Mouse (Mus musculus) adrenal gland, adult 8-10 months (tissue): ENCODE results near the gene Stat2. TPM values are rescaled to one million over a fixed set of nuclear protein-coding genes. Genes with fewer than 3 reads are reported as not detected.

Experiments used
- DNase-seq: peaks from one replicate; pipeline ENCODE4 v3.0.0; 2022
- total RNA-seq, 4 experiments: library from RNA; stranded (reverse); gene quantifications; 2 replicates each; pipeline ENCODE4 v1.2.4; 2022

Gene Stat2
- total RNA-seq, result 10 to 100 TPM; 46.9 to 69.7 (median 57.7) TPM

- peak; percentile 99 for DNase-seq
These were observed at the start of gene Stat2 for GRCm38 (mm10) chr10:128270287-128270841. Stat2 (plus strand) TSS chr10:128270559.

DNA sequence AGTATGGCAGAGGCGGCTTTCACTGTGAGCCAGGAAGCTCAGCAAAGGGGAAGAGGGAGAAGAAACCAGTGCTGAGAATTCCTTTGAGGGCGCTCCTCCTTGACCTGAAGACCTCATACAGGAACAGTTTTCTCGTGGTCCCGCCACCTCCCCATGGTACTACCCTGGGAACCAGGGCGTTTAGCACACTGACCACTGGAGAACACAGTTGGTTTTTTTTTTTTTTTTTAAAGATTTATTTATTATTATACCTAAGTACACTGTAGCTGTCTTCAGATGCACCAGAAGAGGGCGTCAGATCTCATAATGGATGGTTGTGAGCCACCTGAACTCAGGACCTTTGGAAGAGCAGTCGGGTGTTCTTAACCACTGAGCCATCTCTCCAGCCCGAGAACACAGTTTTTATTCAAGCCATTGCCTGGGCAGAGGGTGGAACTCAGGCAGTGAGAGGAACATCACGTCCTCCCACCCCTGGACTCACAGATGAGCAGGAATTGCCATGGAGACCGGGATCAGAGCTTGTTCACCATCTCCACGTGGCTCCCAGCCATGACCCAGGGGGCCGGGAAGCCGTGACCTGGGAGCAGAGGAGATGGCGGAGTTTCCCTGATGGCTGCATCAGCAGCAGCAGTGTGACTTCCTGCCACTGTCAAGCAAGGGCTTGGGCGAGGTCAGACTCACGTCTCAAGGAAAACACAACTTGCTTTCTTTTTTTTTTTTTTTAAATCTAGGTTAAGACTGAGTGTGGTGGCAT lies 48.6 kb upstream of the Stat2 start:
- DNase-seq, result no peak

GRCm38 (mm10) chr10:128225064-128225463 lies 45.3 kb upstream of the Stat2 start:
- DNase-seq, result no peak

- DNase-seq, result no peak
These were observed 44.8 kb upstream of the Stat2 start, which contains the start of gene Mip for GRCm38 (mm10) chr10:128225538-128225937. Mip (plus strand) TSS chr10:128225838.

DNA sequence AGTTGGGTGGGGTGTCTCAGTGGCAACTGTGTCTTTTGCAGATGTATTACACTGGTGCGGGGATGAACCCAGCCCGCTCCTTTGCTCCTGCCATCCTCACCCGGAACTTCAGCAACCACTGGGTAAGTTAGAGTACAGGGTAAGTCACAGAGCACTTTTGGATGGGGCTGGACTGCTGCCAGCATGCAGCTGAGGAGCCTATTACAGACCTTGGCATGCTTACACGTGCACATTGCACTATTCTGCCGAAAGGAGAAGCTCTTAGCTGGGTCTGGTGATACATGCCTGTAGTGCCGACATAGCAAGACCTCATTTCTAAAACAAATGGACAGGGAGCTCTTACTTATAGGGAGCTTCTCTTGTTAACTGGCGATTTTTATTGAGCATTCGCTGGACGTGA lies 42.8 kb upstream of the Stat2 start:
- DNase-seq, result no peak

- no peak for DNase-seq
These were observed 42.4 kb upstream of the Stat2 start for GRCm38 (mm10) chr10:128228009-128228408.

GRCm38 (mm10) chr10:128230582-128230981 lies 39.8 kb upstream of the Stat2 start:
- no peak for DNase-seq

GRCm38 (mm10) chr10:128231146-128231545 lies 39.2 kb upstream of the Stat2 start:
- no peak for DNase-seq

DNA sequence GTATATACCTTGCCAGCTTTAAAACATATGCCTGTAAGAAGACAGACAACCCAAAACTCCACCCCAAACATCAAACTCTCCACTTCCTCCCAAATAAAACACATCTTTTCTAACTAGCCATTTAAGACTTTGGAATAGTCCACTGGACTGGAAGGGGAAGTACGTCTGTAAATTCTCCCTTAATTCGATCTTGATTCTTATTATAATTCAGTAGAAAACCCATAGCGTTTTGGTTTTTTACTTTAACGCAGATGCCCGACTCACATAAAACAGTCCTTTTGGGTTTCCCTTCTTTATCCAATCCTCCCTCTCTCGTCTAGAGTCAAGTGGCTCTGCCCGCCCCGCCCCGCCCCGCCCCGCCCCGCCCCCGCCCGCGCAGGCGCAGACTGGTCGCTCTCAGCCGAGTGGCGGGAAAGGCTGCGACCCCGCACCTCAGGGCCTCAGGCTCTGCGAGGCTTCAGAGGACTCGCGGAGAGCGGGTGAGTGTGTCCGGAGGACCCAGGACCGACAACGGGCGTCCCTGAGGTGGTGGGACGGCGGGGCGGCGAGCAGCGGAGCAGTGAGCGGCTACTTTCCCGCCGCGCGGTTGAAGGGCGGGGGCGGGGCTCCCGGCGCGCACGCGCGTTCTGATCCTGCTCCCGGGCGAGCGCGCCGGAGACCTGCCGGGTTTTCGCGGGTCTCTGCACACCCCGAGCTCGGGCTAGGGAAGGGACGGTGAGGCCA lies 38.5 kb upstream of the Stat2 start, which contains the start of gene Timeless:
Gene Timeless, plus strand, starts transcription at position 369 of the 723 bp plus-strand sequence.
- DNase-seq, result peak; percentile 70

DNA sequence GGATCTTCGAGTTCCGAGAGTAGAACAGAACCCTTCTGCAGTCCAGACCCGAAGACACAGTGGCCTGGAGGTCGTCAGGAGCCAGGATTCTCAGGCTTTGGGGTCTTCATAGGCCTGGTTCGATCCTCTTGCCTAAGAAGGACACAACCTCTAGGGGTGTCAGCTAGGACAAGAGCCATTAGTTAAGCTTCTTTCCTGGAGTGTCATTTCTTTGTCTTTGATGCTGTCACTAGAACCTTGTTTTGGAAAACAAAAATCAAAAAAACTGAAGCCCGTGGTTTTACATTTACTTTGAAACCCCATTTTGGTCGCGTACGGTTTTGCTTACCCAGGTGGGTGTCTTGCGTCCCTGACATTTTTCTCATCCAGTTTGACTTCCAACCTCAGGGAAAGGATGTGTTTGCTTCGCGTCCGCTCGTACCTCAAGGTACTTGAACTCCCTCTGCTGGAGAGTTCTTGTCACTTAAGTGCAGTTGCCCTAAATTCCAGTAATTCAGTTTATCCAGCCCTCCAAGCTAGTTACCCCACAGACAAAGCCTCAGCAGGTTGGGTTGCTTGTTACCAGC lies 37.9 kb upstream of the Stat2 start:
- DNase-seq, result no peak

GRCm38 (mm10) chr10:128236321-128236720 lies 34.0 kb upstream of the Stat2 start:
- DNase-seq, result no peak

DNA sequence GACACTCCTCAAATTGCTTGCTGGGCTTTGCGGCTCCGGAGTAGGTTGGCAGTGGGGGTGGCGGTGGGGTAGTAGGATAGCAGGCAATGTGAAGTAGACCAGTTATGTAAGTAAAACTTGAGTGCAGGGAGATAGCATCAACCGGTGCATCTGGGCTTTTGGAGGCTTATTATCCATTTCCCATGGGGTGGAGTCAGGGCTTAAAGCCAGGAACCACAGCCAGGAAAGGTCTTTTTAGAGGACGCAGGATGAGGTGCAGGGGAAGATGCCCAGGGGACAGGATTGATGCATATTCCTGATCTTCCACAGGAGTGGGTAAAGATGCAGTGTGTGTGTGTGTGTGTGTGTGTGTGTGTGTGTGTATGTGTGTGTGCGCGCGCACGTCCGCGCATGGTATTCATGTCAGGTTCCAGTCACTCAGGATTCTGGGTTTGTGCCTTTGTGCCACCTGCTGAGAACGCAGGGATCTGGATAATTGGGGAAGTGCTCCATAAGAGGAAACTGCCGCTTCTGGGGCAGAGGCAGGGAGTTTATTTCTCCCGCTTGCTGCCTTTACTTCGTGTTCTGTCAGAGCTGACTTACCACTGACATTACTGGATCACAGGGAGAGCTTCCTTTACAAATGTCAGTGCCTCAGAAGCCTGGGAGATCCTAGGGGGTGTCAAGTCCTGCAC lies 32.4 kb upstream of the Stat2 start:
- no peak for DNase-seq

DNA sequence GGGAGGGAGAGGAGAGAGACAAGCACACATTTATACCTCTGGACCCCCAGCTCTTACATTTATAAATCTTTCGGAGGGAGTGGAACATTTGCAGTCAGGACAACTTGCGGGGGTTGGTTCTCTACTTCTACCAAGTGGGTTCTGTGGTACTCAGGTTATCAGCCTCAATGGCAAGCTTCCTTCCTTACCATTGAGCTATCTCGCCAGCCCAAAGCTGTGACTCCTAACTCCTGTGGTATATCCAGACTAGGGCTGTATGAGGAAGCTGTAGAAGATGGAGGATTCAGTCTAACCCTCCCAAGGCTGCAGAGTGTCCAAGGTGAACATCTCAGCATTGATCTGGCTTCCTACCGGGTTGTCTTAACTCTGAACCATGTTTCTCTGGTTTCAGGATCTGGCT lies 31.2 kb upstream of the Stat2 start:
- DNase-seq, result no peak

DNA sequence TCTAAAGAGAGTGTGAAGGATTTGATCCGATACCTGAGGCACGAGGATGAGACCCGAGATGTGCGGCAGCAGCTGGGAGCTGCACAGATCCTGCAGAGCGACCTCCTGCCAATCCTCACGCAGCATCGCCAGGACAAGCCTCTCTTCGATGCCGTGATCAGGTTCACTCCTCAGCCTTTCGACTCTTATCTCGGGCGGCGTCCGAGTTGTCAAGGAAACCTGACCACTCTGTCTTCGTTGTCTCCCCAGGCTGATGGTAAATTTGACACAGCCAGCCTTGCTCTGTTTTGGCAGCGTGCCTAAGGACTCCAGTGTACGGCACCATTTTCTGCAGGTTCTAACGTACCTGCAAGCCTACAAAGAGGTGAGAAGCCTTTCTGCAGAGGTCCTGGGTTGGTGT lies 30.2 kb upstream of the Stat2 start:
- DNase-seq, result no peak

- DNase-seq, result no peak
These were observed 27.1 kb upstream of the Stat2 start for GRCm38 (mm10) chr10:128243252-128243651.

DNA sequence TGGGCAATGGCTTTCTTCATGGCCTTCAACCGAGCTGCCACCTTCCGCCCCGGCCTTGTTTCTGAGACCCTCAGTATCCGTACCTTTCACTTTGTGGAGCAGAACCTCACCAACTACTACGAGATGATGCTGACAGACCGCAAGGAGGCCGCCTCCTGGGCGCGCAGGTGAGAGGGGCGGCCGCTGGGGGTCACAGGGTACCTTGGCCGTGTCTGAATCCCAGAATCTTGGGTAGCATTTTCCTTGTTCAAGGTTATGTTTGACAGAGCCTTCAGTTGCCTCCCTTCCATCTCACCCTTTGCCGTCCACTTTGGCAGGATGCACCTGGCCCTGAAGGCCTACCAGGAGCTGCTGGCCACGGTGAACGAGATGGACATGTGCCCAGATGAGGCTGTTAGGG lies 26.2 kb upstream of the Stat2 start:
- DNase-seq, result no peak

GRCm38 (mm10) chr10:128247020-128247732 lies 23.2 kb upstream of the Stat2 start:
- no peak for DNase-seq

GRCm38 (mm10) chr10:128250565-128250964 lies 19.8 kb upstream of the Stat2 start:
- DNase-seq, result no peak

GRCm38 (mm10) chr10:128253677-128254255 lies 16.6 kb upstream of the Stat2 start, which contains the start of gene Apon:
Apon (plus strand) TSS chr10:128254096.
- DNase-seq, result no peak

- no peak for DNase-seq
These were observed 14.4 kb upstream of the Stat2 start for GRCm38 (mm10) chr10:128255925-128256324.

DNA sequence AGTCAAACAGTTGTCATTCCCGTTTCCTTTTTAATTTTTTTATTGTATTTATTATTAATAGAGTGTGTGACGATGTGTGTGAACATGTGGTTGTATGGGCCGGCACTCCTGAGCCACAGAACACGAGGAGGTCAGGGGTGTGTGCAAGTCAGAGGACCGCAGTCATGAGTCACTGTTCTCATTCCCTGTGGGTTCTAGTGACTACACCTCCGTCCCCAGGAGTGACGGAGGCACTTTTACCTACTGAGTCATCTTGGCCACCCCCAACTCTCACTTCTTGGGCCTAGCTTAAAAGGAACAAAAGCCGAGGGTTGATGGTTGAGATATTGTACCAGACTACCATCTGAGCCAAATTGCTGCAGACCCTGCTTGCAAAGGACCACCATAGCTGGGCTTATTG lies 14.0 kb upstream of the Stat2 start:
- DNase-seq, result no peak
